Mouse (Mus musculus): ENCODE results near the gene Ptpn3. TPM values are rescaled to one million over a fixed set of nuclear protein-coding genes. Genes with fewer than 3 reads are reported as not detected.
"Not testable (repeated sequence)": the region's sequence is repeated elsewhere in the genome, so short reads cannot be mapped to it uniquely, and the experiment has no call there.

Gene Ptpn3
- total and polyA plus RNA-seq, 2 experiments from 2014 or later: 1.2 to 5.7 TPM

DNA sequence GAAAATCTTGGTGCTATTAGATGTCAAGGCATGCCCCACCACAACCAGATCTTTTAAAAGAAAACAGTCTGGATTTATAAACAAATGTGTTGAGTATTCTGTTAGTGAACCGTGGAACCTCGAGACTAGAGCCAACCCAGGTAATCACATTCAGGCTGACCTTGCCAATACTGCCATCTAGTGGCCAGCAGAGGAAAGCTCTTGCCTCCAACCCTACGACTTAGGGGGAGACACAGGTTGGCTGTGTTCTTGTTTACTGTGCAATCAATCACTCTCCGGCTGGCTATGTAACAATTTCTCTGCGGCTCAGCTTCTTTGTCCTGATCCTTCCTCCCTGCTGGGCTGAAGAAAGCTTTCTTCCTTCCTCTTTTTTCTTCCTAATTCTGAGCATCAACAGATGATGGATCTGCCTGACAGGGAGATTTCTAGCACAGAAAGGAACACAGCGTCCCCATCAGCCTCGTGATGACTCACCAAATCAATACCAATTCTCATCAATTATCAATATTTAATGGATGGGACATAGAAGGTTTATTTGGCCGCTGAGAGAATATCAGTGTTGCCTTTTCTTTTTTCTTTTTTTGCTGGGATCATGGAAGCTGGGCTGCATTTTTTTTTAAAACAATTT is 26.4 kb downstream of the Ptpn3 start:
- no peak overlapping the region for H3K27ac ChIP-seq (ENCODE audit: low read depth, low read length)
- no peaks in the 10 kb centered on the region for H3K4me1 ChIP-seq (ENCODE audit: insufficient read depth)
- no peaks in the 10 kb centered on the region for H3K9me3 ChIP-seq (ENCODE audit: low read length)
- 5% methylated on average over 8 of the region's 8 CpGs for WGBS
- peak; percentile 86 for ATAC-seq
- no peak overlapping the region for H3K4me2 ChIP-seq (ENCODE audit: low read depth)
- H3K27me3 ChIP-seq (ENCODE audit: insufficient read depth, low read length): no peaks in the 10 kb centered on the region
- H3K9ac ChIP-seq: no peak overlapping the region
- peak; percentile 85 for DNase-seq
- TF ChIP-seq CTCF (IDR thresholded peaks at IDR 0.05; ENCODE audit: low read depth): peak; percentile 97
- no peaks in the 10 kb centered on the region for H3K36me3 ChIP-seq (ENCODE audit: insufficient read depth)
- no peak overlapping the region for H3K4me3 ChIP-seq (ENCODE audit: low read depth, low read length)

DNA sequence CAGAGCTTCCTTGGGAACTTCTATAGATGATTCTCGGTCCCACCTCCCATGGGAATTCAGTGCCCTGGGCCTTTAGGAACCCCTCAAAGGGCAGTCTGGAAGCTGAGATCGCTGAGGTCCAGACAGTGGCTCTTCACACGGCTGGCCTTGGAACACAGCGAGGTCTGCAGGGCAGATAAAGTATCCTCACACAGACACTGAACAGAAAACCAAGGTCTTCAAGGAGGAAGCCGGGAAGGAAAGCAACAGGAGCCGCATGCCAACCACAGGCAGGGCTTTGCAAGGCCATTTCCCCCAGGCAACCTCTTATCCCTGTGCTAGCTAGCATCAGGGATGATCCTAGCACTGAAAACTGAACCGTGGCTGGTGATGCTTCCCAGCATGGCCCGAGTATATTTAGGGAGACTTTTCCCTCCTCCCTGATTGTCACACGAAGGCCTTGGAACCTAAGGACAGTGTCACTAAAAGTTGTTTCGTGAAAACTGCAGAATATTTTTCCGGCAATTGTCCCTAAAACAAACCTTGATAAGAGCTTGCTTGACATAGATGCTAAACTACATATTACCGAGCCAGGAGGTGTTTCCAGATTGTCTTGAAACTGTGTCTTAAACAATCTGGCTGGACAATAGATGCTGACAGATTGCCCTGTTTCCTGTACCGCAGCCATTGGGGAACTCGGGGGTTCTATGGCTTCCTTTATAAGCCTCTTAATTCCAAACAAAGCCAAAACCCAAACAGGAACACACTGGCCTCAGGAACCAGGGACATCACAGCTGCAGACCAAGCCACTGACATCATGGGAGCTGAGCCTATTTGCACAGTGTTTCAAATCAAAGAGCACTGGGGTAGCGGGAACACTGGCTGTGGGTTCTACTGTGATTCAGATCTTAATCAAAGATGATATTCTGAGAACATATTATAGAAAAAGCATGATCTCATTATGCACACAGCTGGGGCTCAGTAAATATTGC is 27.8 kb downstream of the Ptpn3 start:
- no peaks in the 10 kb centered on the region for H3K9me3 ChIP-seq (ENCODE audit: low read length)
- ATAC-seq (no peak), DNase-seq (no peak)
- H3K36me3 ChIP-seq (ENCODE audit: insufficient read depth): no peaks in the 10 kb centered on the region
- no peak overlapping the region for H3K4me2 ChIP-seq (ENCODE audit: low read depth)
- no peaks in the 10 kb centered on the region for H3K27me3 ChIP-seq (ENCODE audit: insufficient read depth, low read length)
- no peaks in the 10 kb centered on the region for H3K4me1 ChIP-seq (ENCODE audit: insufficient read depth)
- H3K4me3 ChIP-seq (ENCODE audit: low read depth, low read length): no peak overlapping the region
- TF ChIP-seq CTCF (IDR thresholded peaks at IDR 0.05; ENCODE audit: low read depth): no peak
- no peak overlapping the region for H3K27ac ChIP-seq (ENCODE audit: low read depth, low read length)
- WGBS: 49% methylated on average over 15 of the region's 15 CpGs
- no peak overlapping the region; the same call in 1 of the 2 replicates for H3K9ac ChIP-seq

DNA sequence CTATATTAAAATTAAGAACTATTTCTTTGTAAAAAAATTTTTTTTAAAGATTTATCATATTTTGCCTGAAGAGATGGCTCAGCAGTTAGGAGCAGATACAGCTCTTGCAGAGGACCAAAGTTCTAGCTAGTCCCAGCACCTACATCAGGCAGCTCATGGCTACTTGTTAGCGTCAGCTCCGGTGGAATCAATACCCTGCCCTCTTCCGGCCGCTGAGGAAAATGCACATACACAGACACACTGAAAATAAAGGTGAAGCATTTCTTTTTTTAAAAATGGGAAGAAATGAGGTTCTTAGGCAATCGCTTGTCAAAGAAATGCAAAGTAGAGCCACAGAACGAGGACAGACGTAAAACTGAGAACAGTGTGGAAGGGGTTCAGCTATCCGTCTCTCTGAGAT is 30.6 kb downstream of the Ptpn3 start:
- Histone ChIP-seq H3K4me2 (ENCODE audit: low read depth) (no peak overlapping the region), H3K27me3 (ENCODE audit: insufficient read depth, low read length) (no peaks in the 10 kb centered on the region), H3K4me1 (ENCODE audit: insufficient read depth) (no peaks in the 10 kb centered on the region), H3K9ac (no peak overlapping the region), H3K4me3 (ENCODE audit: low read depth, low read length) (no peak overlapping the region), H3K27ac (ENCODE audit: low read depth, low read length) (no peak overlapping the region), H3K9me3 (ENCODE audit: low read length) (no peaks in the 10 kb centered on the region), H3K36me3 (ENCODE audit: insufficient read depth) (no peaks in the 10 kb centered on the region)
- no peak for ATAC-seq
- no peak for DNase-seq
- WGBS: 87% methylated on average over 8 of the region's 8 CpGs
- TF ChIP-seq CTCF (IDR thresholded peaks at IDR 0.05; ENCODE audit: low read depth): peak; percentile 31; the same call in 1 of the 2 replicates

DNA sequence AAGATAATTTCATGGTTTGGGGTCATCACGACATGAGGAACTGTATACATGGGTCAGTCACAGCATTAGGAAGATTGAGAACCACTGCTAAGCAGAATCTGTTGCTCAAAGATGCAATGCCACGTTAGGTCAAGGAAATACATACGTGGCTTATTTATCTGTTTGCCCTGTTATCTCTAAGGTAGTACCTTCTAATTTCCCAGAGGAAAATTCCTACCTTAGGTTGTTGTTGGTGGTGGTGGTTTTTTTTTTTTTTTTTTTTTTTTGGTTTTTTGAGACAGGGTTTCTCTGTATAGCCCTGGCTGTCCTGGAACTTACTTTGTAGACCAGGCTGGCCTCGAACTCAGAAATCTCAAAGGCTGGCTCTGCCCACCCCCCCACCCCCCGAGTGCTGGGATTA is 31.1 kb downstream of the Ptpn3 start:
- not testable (repeated sequence) for H3K9ac ChIP-seq; H3K9me3 ChIP-seq (ENCODE audit: low read length); H3K36me3 ChIP-seq (ENCODE audit: insufficient read depth); H3K4me2 ChIP-seq (ENCODE audit: low read depth); DNase-seq; ATAC-seq; H3K4me1 ChIP-seq (ENCODE audit: insufficient read depth); H3K27me3 ChIP-seq (ENCODE audit: insufficient read depth, low read length); H3K4me3 ChIP-seq (ENCODE audit: low read depth, low read length); H3K27ac ChIP-seq (ENCODE audit: low read depth, low read length)
- 96% methylated on average over 5 of the region's 5 CpGs for WGBS

DNA sequence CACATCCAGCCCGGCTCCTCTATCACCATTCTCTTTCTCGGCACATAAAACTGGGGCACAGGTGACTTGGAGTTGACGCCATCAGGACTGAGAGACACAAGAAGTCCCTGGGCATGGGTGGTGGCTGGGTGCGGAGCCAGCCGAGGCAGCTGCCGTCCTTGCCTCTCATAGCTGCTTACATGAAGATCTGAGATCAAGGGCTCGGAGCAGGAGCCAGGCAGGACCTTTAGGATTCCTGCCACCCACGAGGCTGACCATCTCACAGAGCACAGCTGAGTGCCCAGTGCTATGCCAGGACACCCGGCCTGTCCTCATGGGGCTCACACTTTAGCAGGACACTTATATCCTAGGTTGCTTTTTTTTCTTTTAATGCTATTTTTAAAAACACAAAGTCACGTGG is 32.3 kb downstream of the Ptpn3 start:
- no peak overlapping the region for H3K4me2 ChIP-seq (ENCODE audit: low read depth)
- no peaks in the 10 kb centered on the region for H3K36me3 ChIP-seq (ENCODE audit: insufficient read depth)
- no peaks in the 10 kb centered on the region for H3K4me1 ChIP-seq (ENCODE audit: insufficient read depth)
- ATAC-seq (no peak), DNase-seq (no peak)
- H3K9me3 ChIP-seq (ENCODE audit: low read length): no peaks in the 10 kb centered on the region
- TF ChIP-seq CTCF (IDR thresholded peaks at IDR 0.05; ENCODE audit: low read depth): no peak
- H3K9ac ChIP-seq: no peak overlapping the region
- no peak overlapping the region for H3K27ac ChIP-seq (ENCODE audit: low read depth, low read length)
- H3K27me3 ChIP-seq (ENCODE audit: insufficient read depth, low read length): no peaks in the 10 kb centered on the region
- 91% methylated on average over 10 of the region's 10 CpGs for WGBS
- no peak overlapping the region for H3K4me3 ChIP-seq (ENCODE audit: low read depth, low read length)

DNA sequence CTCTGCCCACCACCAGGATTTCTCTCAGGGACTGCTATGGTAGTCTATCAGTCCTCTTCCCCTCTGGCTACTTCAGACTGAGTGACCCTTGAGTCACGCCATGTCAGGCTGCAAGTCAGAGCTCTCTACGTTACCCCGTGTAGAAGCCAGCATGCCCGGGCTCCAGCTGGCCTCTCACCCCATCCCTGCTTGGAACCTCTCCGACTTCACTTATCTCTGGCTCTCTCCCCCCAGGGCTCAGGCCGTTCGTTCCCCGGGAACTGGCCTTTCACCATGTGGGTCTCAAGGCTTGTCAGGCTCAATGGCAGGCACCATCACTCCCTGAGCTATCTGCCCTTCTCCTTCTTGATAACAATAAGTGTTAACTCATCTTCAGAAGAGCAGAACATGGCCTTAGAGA is 33.3 kb downstream of the Ptpn3 start:
- TF ChIP-seq CTCF (IDR thresholded peaks at IDR 0.05; ENCODE audit: low read depth): no peak
- H3K9me3 ChIP-seq (ENCODE audit: low read length): no peaks in the 10 kb centered on the region
- no peak overlapping the region for H3K9ac ChIP-seq
- DNase-seq: no peak
- H3K27ac ChIP-seq (ENCODE audit: low read depth, low read length): no peak overlapping the region
- H3K4me3 ChIP-seq (ENCODE audit: low read depth, low read length): no peak overlapping the region
- H3K36me3 ChIP-seq (ENCODE audit: insufficient read depth): no peaks in the 10 kb centered on the region
- no peaks in the 10 kb centered on the region for H3K4me1 ChIP-seq (ENCODE audit: insufficient read depth)
- no peak overlapping the region for H3K4me2 ChIP-seq (ENCODE audit: low read depth)
- no peaks in the 10 kb centered on the region for H3K27me3 ChIP-seq (ENCODE audit: insufficient read depth, low read length)
- no peak for ATAC-seq
- WGBS: 93% methylated on average over 8 of the region's 8 CpGs

DNA sequence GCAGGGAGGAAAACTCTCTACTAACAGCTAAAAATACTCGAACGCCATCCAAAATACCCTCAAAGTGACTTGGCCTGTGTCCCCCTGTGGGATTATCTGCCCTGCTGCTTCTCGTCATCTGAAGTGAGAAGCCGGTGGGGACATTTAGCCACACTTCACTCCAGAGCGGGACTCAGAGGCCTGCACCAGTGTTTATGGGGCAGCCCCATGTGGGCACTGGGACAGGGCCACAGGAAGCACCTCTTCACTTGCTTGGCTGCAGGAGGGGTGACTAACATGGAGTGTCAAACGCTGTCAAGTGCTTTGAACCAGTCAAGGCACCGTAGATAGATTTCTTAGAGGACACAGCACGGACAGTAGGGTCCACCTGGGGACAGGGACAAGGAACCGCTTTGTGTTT is 35.2 kb downstream of the Ptpn3 start:
- Histone ChIP-seq H3K4me3 (ENCODE audit: low read depth, low read length) (no peak overlapping the region), H3K9me3 (ENCODE audit: low read length) (no peaks in the 10 kb centered on the region), H3K27ac (ENCODE audit: low read depth, low read length) (no peak overlapping the region), H3K27me3 (ENCODE audit: insufficient read depth, low read length) (no peaks in the 10 kb centered on the region), H3K9ac (no peak overlapping the region), H3K36me3 (ENCODE audit: insufficient read depth) (no peaks in the 10 kb centered on the region), H3K4me1 (ENCODE audit: insufficient read depth) (no peaks in the 10 kb centered on the region), H3K4me2 (ENCODE audit: low read depth) (no peak overlapping the region)
- WGBS: 85% methylated on average over 9 of the region's 9 CpGs
- DNase-seq (no peak), ATAC-seq (no peak)
- no peak for TF ChIP-seq CTCF (IDR thresholded peaks at IDR 0.05; ENCODE audit: low read depth)
